Mouse (Mus musculus): Measurements from ENCODE around the gene Cela1. TPM values are rescaled to one million over a fixed set of nuclear protein-coding genes. Genes with fewer than 3 reads are reported as not detected.

Gene Cela1
- polyA plus RNA-seq, 1 experiment from 2014 or later: 1.2 TPM

DNA sequence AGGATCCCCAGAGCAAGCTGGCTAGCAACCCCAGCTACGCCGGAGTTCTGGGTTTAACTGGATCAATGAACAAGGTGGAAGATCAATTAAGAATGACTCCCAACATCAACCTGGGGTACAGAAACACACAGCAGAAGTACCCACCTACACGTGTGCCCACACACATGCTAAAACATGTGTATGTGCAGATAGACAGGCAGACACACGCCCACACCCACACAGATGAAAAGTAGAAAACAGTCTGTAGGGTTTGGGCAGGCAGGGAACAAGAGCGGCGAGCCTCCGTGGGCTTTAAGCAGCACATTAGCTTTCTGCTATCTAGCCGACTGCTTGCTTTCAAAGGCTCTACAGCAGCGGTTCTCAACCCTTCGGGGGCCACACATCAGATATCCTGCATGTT, 13.4 kb upstream of the Cela1 start:
- no peaks in the 10 kb centered on the region for H3K36me3 ChIP-seq
- no peak overlapping the region for H3K27ac ChIP-seq (replicated peaks)
- peaks cover 8% of the 10 kb centered on the region for H3K4me1 ChIP-seq (replicated peaks)
- ATAC-seq (ENCODE audit: low FRiP score, low read depth): no peak
- no peak overlapping the region for H3K9ac ChIP-seq
- no peak overlapping the region for H3K4me3 ChIP-seq
- 69% methylated on average over 10 of the region's 10 CpGs for WGBS
- H3K9me3 ChIP-seq: no peaks in the 10 kb centered on the region
- no peak overlapping the region for H3K4me2 ChIP-seq
- no peaks in the 10 kb centered on the region for H3K27me3 ChIP-seq

DNA sequence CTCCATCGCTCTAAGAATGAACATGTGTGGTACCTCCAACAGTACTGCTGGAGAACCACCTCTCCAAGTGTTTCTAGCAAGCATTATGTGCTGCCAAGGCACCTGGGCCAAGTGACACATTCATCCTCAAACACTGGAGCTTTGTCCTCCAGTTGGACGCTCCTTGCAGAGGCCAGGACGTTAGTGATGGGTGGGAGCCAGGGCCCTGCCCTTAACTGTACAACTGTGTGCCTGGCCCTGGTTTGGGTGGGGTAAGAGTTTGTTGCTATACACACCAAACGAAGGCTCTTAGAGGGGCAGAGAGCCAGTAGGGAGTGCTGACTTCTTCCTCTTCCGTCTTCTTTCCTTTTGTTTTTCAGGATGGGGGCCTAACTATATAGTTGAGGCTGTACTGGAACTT, 12.7 kb upstream of the Cela1 start:
- H3K27ac ChIP-seq (replicated peaks): no peak overlapping the region
- WGBS: 74% methylated on average over 5 of the region's 5 CpGs
- no peaks in the 10 kb centered on the region for H3K36me3 ChIP-seq
- peaks cover 8% of the 10 kb centered on the region for H3K4me1 ChIP-seq (replicated peaks)
- no peak overlapping the region for H3K9ac ChIP-seq
- H3K4me2 ChIP-seq: no peak overlapping the region
- no peak overlapping the region for H3K4me3 ChIP-seq
- no peak for ATAC-seq (ENCODE audit: low FRiP score, low read depth)
- H3K27me3 ChIP-seq: no peaks in the 10 kb centered on the region
- no peaks in the 10 kb centered on the region for H3K9me3 ChIP-seq

DNA sequence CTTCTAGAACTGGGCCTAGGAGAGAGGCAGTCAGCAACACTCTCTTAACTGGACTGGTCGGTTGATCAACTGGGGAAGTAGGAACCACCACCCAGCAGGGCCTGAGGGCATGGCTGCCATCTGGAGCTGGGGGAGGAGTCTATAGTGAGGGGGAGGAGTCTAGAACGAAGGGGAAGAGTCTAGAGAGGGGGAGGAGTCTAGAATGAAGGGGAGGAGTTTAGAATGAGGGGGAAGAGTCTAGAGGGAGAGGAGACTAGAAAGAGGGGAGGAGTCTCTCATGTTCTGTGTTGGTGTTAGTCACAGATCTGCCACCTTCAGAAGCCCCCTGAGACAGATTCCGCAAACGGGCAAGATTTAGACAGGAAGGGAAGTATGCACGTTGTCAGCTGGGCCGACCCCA, 11.7 kb upstream of the Cela1 start:
- no peak overlapping the region for H3K4me3 ChIP-seq
- H3K4me2 ChIP-seq: no peak overlapping the region
- no peaks in the 10 kb centered on the region for H3K9me3 ChIP-seq
- H3K27me3 ChIP-seq: no peaks in the 10 kb centered on the region
- H3K36me3 ChIP-seq: no peaks in the 10 kb centered on the region
- ATAC-seq (ENCODE audit: low FRiP score, low read depth): no peak
- 74% methylated on average over 6 of the region's 6 CpGs for WGBS
- no peak overlapping the region for H3K27ac ChIP-seq (replicated peaks)
- H3K4me1 ChIP-seq (replicated peaks): peaks cover 8% of the 10 kb centered on the region
- H3K9ac ChIP-seq: no peak overlapping the region

DNA sequence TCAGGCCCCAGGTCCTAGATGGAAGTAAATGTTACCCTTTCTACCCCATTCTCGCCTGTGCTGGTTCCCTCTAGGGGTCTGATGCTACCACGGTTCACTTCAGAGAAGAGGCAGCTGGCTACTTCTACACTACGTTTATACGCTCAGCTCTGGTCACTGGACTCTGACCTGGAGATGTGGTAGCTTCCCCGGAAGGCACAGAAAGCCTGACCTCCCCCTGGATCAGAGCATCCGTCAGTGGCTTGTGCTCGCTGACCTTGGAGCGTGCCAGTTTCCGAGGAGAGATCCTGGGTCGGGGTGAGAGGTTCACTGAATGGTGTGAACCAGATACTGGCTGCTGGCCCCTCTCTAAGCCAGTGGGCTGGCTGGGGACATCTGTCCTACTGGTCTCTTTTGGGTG, 10.4 kb upstream of the Cela1 start:
- Histone ChIP-seq H3K27ac (replicated peaks) (no peak overlapping the region), H3K4me3 (no peak overlapping the region), H3K9me3 (no peaks in the 10 kb centered on the region), H3K9ac (no peak overlapping the region), H3K4me1 (replicated peaks) (no peaks in the 10 kb centered on the region), H3K36me3 (no peaks in the 10 kb centered on the region), H3K4me2 (no peak overlapping the region), H3K27me3 (no peaks in the 10 kb centered on the region)
- WGBS: 83% methylated on average over 10 of the region's 10 CpGs
- ATAC-seq (ENCODE audit: low FRiP score, low read depth): no peak

DNA sequence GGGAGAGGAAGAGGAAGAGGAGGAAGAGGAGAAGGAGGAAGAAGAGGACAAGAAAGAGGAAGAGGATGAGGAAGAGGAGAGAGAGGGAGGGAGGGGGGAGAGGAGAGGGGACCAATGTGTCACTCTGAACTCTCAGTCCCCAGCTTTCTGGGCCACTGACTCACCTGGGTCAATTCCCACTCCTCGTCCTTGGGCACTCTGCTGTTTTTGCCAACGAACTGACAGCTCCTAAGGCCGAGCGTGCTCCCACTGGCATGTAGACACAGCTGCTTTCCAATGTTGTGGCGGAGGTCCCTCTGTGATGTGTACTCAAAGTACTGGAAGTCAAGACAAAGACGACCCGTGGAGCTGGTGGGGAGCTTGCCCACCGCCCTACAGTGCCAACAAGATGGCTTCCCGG, 6.7 kb upstream of the Cela1 start:
- ATAC-seq (ENCODE audit: low FRiP score, low read depth): no peak
- Histone ChIP-seq H3K9me3 (no peaks in the 10 kb centered on the region), H3K27me3 (no peaks in the 10 kb centered on the region), H3K4me2 (no peak overlapping the region), H3K4me1 (replicated peaks) (no peaks in the 10 kb centered on the region), H3K36me3 (no peaks in the 10 kb centered on the region), H3K9ac (no peak overlapping the region), H3K4me3 (no peak overlapping the region), H3K27ac (replicated peaks) (no peak overlapping the region)
- WGBS: 80% methylated on average over 9 of the region's 9 CpGs

DNA sequence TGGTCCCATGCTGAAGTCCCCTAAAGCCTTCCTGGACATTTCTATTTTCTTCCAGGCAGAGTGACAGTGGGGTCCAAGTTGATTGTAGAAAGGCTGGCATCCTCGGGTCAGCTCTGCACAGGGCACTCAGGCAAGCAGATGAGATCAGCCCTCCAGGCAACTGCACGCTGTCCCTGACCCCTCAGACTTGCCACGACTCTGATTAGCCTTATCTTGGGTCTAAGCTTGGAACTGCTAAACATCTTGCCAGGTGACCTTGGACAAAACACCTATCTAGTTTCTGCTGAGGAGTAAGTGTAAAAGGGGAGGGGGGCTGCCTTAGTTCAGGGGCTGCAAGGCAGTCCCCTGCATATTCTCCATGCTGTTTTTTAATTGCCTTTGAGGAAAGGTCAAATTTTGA, 4.3 kb upstream of the Cela1 start:
- H3K4me3 ChIP-seq: no peak overlapping the region

DNA sequence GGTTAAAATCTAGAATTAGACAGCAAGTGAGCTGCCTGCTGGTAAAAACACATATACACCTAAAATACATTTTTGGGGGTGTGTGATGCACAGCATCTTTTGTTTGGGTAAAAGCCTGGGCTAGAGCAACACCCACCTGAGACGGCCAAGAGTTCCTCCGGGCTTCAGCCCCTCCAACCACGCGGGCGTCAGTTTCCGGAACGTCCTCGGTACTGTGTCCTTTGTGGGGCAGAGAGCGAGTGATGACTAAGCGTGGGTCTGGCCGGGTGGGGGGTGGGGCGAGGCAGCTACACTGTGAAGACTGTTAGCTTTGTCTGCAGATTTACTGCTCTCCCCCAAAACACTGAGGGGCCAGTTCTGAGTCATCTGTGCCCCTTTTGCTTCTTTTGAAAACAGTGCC, 732 bp downstream of the Cela1 start:
- no peak overlapping the region for H3K27ac ChIP-seq (replicated peaks)
- H3K4me1 ChIP-seq (replicated peaks): no peaks in the 10 kb centered on the region
- H3K4me2 ChIP-seq: no peak overlapping the region
- no peaks in the 10 kb centered on the region for H3K27me3 ChIP-seq
- no peaks in the 10 kb centered on the region for H3K9me3 ChIP-seq
- no peak for ATAC-seq (ENCODE audit: low FRiP score, low read depth)
- H3K36me3 ChIP-seq: no peaks in the 10 kb centered on the region
- no peak overlapping the region for H3K9ac ChIP-seq
- WGBS: 53% methylated on average over 12 of the region's 12 CpGs
- H3K4me3 ChIP-seq: no peak overlapping the region

More for the DNA sequence above, 4.3 kb upstream of the Cela1 start:
- H3K9me3 ChIP-seq: no peaks in the 10 kb centered on the region
- no peak for ATAC-seq (ENCODE audit: low FRiP score, low read depth)
- H3K36me3 ChIP-seq: no peaks in the 10 kb centered on the region
- H3K4me1 ChIP-seq (replicated peaks): no peaks in the 10 kb centered on the region
- WGBS: 76% methylated on average over 3 of the region's 3 CpGs
- no peak overlapping the region for H3K4me2 ChIP-seq
- H3K27me3 ChIP-seq: no peaks in the 10 kb centered on the region
- no peak overlapping the region for H3K27ac ChIP-seq (replicated peaks)
- no peak overlapping the region for H3K9ac ChIP-seq

DNA sequence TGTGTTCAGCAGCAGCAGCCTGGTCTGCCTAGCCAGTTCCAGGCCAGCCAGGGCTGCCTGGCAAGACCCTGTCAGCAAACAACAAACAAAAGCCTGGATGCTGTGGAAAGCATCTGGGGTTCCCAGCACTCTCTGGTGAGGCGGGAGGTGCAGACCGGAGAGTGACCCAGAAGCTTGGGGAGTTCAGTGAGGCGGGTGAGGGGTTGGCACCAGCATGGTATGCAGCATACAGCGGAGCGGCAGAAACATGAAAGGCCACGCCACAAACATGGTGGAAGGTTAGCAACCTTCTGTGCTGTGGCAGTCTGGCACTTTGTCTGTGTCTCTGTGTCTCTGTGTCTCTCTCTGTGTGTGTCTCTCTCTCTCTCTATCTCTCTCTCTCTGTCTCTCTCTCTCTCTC, 1.3 kb downstream of the Cela1 start:
- Histone ChIP-seq H3K4me2 (no peak overlapping the region), H3K27ac (replicated peaks) (no peak overlapping the region), H3K9me3 (no peaks in the 10 kb centered on the region), H3K4me3 (no peak overlapping the region), H3K4me1 (replicated peaks) (no peaks in the 10 kb centered on the region), H3K9ac (no peak overlapping the region), H3K36me3 (no peaks in the 10 kb centered on the region), H3K27me3 (no peaks in the 10 kb centered on the region)
- 77% methylated on average over 6 of the region's 6 CpGs for whole genome bisulfite sequencing
- no peak for ATAC-seq (ENCODE audit: low FRiP score, low read depth)

DNA sequence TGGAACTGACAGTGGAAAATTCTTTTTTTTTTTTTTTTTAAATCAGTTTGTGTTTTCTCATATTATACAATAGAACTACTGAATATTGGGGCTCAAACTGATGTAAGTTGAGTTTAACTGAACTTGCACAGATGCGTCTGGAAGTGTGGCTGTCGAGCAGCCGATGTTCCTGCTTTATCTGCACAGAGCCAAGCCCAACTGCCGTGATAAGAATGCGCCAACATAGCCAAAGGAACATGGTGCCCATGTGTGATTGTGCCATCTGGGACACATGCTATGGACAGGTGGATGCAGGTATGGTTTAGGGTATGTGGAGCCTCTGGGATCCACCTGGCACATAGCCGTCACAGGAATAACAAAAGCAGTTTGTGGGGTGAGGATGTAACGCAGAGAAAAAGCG, 1.9 kb downstream of the Cela1 start:
- Histone ChIP-seq H3K27me3 (no peaks in the 10 kb centered on the region), H3K4me3 (no peak overlapping the region), H3K4me1 (replicated peaks) (no peaks in the 10 kb centered on the region), H3K9ac (no peak overlapping the region), H3K36me3 (no peaks in the 10 kb centered on the region), H3K4me2 (no peak overlapping the region), H3K9me3 (no peaks in the 10 kb centered on the region), H3K27ac (replicated peaks) (no peak overlapping the region)
- ATAC-seq (ENCODE audit: low FRiP score, low read depth): no peak
- 92% methylated on average over 8 of the region's 8 CpGs for WGBS

DNA sequence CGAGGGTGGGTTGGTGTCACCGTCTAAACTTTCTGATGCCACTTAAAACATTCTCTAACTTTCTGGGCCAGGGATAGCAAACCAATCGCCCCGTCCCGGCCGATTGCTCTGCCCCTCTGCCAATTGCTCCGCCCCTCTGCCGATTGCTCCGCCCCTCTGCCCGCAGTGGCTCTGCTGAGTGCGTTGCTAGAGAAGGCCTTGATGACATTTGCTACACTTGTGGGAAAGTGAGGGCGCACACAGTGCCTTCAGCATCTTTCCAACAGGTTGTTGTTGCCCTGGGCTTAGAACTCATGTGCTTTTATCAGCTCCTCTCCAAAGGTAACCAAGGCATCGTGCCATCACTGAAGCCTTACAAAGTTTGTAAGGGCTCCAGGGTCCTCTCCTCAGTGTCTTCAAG, 2.5 kb downstream of the Cela1 start:
- Histone ChIP-seq H3K9me3 (no peaks in the 10 kb centered on the region), H3K4me2 (no peak overlapping the region), H3K27me3 (no peaks in the 10 kb centered on the region), H3K4me1 (replicated peaks) (no peaks in the 10 kb centered on the region), H3K36me3 (no peaks in the 10 kb centered on the region), H3K27ac (replicated peaks) (no peak overlapping the region), H3K9ac (no peak overlapping the region), H3K4me3 (no peak overlapping the region)
- ATAC-seq (ENCODE audit: low FRiP score, low read depth): no peak
- 23% methylated on average over 13 of the region's 13 CpGs for WGBS

DNA sequence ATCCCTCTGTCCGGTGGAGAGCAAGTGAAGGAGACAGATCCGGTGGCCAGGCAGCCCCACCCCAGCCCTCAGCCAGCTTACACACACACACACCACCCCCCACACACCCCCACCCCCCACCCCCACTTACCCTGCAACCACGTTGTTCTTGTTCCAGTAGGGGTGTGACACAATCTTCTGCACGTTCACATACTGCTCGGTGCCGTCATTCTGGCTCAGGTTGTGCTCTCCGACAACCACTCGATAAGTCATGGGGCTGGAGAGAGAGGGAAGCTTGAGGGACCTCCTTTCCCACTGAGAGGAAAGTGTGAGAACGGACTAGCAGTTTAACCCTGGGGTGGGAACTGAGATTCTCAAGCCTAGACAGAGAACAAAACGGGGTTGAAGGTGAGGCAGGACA, 3.3 kb downstream of the Cela1 start:
- no peaks in the 10 kb centered on the region for H3K36me3 ChIP-seq
- H3K4me3 ChIP-seq: no peak overlapping the region
- no peak for ATAC-seq (ENCODE audit: low FRiP score, low read depth)
- H3K9me3 ChIP-seq: no peaks in the 10 kb centered on the region
- H3K27me3 ChIP-seq: no peaks in the 10 kb centered on the region
- WGBS: 73% methylated on average over 10 of the region's 10 CpGs
- H3K4me1 ChIP-seq (replicated peaks): no peaks in the 10 kb centered on the region
- H3K9ac ChIP-seq: no peak overlapping the region
- no peak overlapping the region for H3K4me2 ChIP-seq
- no peak overlapping the region for H3K27ac ChIP-seq (replicated peaks)

DNA sequence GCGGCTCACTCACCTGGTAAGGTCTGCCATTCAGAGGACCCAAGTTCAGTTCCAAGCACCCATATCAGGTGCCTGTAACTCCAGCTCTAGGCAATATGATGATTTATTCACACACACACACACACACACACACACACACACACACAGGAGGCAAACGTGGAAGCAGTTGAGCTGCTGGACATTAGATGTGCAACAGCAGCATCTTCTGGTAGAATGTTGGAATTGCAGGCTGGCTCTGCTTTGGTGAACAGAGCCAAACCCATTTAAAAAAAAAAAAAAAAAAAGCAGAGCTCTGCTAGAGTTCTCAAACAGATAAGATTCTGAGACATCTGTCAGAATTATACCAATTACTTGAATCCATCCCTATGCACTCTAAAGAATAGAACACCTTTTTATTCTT, 4.7 kb downstream of the Cela1 start:
- H3K4me2 ChIP-seq: no peak overlapping the region
- 47% methylated on average over 2 of the region's 2 CpGs for WGBS
- no peak for ATAC-seq (ENCODE audit: low FRiP score, low read depth)

DNA sequence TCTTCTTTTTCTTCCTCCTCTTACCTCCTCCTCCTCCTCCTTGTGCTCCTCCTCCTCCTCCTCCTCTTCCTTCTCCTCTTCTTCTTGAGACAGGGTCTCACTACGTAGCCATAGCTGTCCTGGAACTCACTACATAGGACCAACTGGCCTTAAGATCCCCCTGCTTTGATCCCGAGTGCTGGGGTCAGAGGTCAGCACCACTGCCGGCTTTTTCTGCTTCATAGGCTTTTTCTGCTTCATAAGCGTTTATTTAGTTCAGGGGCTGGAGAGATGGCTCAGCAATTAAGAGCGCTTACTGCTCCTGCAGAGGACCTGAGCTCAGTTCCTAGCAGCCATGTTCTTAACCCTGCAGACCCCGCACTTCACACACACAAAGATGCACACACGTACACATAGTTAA, 6.0 kb downstream of the Cela1 start:
- Histone ChIP-seq H3K9ac (no peak overlapping the region), H3K9me3 (no peaks in the 10 kb centered on the region), H3K36me3 (no peaks in the 10 kb centered on the region), H3K27me3 (no peaks in the 10 kb centered on the region), H3K4me3 (no peak overlapping the region), H3K4me1 (replicated peaks) (no peaks in the 10 kb centered on the region), H3K27ac (replicated peaks) (no peak overlapping the region), H3K4me2 (no peak overlapping the region)
- WGBS: 28% methylated on average over 7 of the region's 7 CpGs
- no peak for ATAC-seq (ENCODE audit: low FRiP score, low read depth)

More for the DNA sequence above, 4.7 kb downstream of the Cela1 start:
- H3K9me3 ChIP-seq: no peaks in the 10 kb centered on the region
- no peak overlapping the region for H3K4me3 ChIP-seq
- no peak overlapping the region for H3K27ac ChIP-seq (replicated peaks)
- no peak overlapping the region for H3K9ac ChIP-seq
- no peaks in the 10 kb centered on the region for H3K36me3 ChIP-seq
- H3K4me1 ChIP-seq (replicated peaks): no peaks in the 10 kb centered on the region
- no peaks in the 10 kb centered on the region for H3K27me3 ChIP-seq

Measured in hindbrain, embryonic 15.5 days (tissue).